In genomic region chr3:35822036-35822435, GRCm38 (mm10) we compare ENCODE assay signal across 19 mouse cellular contexts.
DNase-seq lines count a peak whose midpoint lies in the region; ATAC-seq lines count a peak whose summit lies in the region.
"Had no signal": no experiment of that assay in that cellular context is flagged by ENCODE, and none has a peak within 500 bp of the region (broad histone marks: within the 10 kb centered on the region; RNA-seq: fewer than 3 reads in every experiment).

No protein-coding gene starts in this region.

- no peak for ATAC-seq in megakaryocyte, adult 5-6 weeks (ENCODE audit: poor library complexity, severe bottlenecking)
- ATAC-seq in forebrain, embryonic 16.5 days, result no peak
- ATAC-seq: activated CD4-positive, CD25-positive, alpha-beta regulatory T cell, adult 4 months; forebrain, embryonic 13.5 days; forebrain, embryonic 15.5 days; Patski had no signal

- H3K36me3 ChIP-seq in forebrain, embryonic 16.5 days (ENCODE audit: control insufficient read depth, insufficient read depth), result 0 out of 2 replicates have a peak, but pooled peaks cover 2% of the 10 kb centered on the region

- H3K4me2 ChIP-seq in forebrain, embryonic 16.5 days (ENCODE audit: low read length), result no peak overlapping the region
- H3K4me2 ChIP-seq: embryonic facial prominence, embryonic 12.5 days; forebrain, embryonic 13.5 days; forebrain, embryonic 15.5 days had no signal

- DNase-seq in ES-CJ7 (ENCODE audit: low read depth, low spot score) (peak; percentile 54), R1 (ENCODE audit: low read depth, low spot score) (peak; percentile 52)
- DNase-seq in adrenal gland, postnatal 36 days, result no peak
- DNase-seq: adrenal gland, adult 8-10 months; adrenal gland, postnatal 25 days; cerebellum, adult 11-12 months; cerebellum, adult 2 months; cerebellum, adult 9-10 months; cerebellum, postnatal 10 days; cerebellum, postnatal 25 days had no signal

- no peak overlapping the region for H3K27ac ChIP-seq in forebrain, embryonic 16.5 days (ENCODE audit: low read length)
- H3K27ac ChIP-seq: embryonic facial prominence, embryonic 10.5 days; embryonic facial prominence, embryonic 12.5 days; forebrain, embryonic 13.5 days; forebrain, embryonic 15.5 days had no signal

- no peak overlapping the region for H3K9ac ChIP-seq in forebrain, embryonic 16.5 days (replicated peaks; ENCODE audit: low read depth, low read length)
- H3K9ac ChIP-seq: embryonic facial prominence, embryonic 12.5 days; forebrain, embryonic 13.5 days; forebrain, embryonic 15.5 days had no signal

- no peaks in the 10 kb centered on the region for H3K4me1 ChIP-seq in forebrain, embryonic 16.5 days (replicated peaks; ENCODE audit: control insufficient read depth, insufficient read depth, low read length)
- H3K4me1 ChIP-seq: embryonic facial prominence, embryonic 10.5 days; embryonic facial prominence, embryonic 12.5 days; forebrain, embryonic 13.5 days; forebrain, embryonic 15.5 days had no signal

- H3K27me3 ChIP-seq in forebrain, embryonic 16.5 days (replicated peaks; ENCODE audit: control insufficient read depth, insufficient read depth, low read length), result no peaks in the 10 kb centered on the region
- H3K27me3 ChIP-seq: embryonic facial prominence, embryonic 12.5 days; forebrain, embryonic 13.5 days; forebrain, embryonic 15.5 days; Patski had no signal

- WGBS in forebrain, embryonic 16.5 days, result 88% methylated on average over 3 of the region's 3 CpGs

- H3K9me3 ChIP-seq in forebrain, embryonic 16.5 days (ENCODE audit: control insufficient read depth, low read length), result no peaks in the 10 kb centered on the region
- H3K9me3 ChIP-seq: embryonic facial prominence, embryonic 10.5 days; embryonic facial prominence, embryonic 12.5 days; forebrain, embryonic 13.5 days; forebrain, embryonic 15.5 days; G1E had no signal

- H3K4me3 ChIP-seq in forebrain, embryonic 16.5 days (replicated peaks; ENCODE audit: low read length), result no peak overlapping the region
- H3K4me3 ChIP-seq: embryonic facial prominence, embryonic 10.5 days; embryonic facial prominence, embryonic 12.5 days; forebrain, embryonic 13.5 days; forebrain, embryonic 15.5 days had no signal

Comparison
In these comparisons a context has a peak if more than half of its experiments do, and no peak if none do; other contexts are left out.
1. DNase-seq: peak in ES-CJ7 (single experiment) and R1 (single experiment); none in adrenal gland, postnatal 36 days (0 of 2).